Mouse (Mus musculus) CH12.LX (cell line): ENCODE measurements around the gene Sfxn5. TPM values are rescaled to one million over a fixed set of nuclear protein-coding genes. Genes with fewer than 3 reads are reported as not detected.

Source experiments
- DNase-seq: peaks from one replicate; pipeline ENCODE4 v3.0.0-alpha.2; 2013; ENCODE audit errors: extremely low read depth
- H3K27ac ChIP-seq: 2 replicates; pipeline ENCODE4 v1.5.1; 2012; ENCODE audit warnings: low read depth, mild to moderate bottlenecking, control low read depth, moderate library complexity; ENCODE audit not compliant: insufficient read depth
- H3K27me3 ChIP-seq: replicated peaks from 2 replicates; pipeline ENCODE3; 2012; ENCODE audit warnings: inconsistent platforms
- H3K36me3 ChIP-seq, 2 experiments: replicated peaks in 1 of 2; 2 replicates each; pipeline versions ENCODE3 to v1.6.1; 2012; ENCODE audit warnings: inconsistent platforms in 1 of 2, low read length in 1 of 2, mild to moderate bottlenecking in 1 of 2, mixed read lengths in 1 of 2, moderate library complexity in 1 of 2; ENCODE audit not compliant: control insufficient read depth in 1 of 2, insufficient read depth in 1 of 2
- H3K4me1 ChIP-seq, 2 experiments: 2 replicates each; pipeline ENCODE4 v1.6.1; 2012; ENCODE audit warnings: inconsistent platforms in 1 of 2, moderate library complexity in 1 of 2; ENCODE audit not compliant: insufficient read depth in 2 of 2, control insufficient read depth in 1 of 2
- H3K4me2 ChIP-seq: 2 replicates; pipeline ENCODE4 v1.6.1; 2012; ENCODE audit warnings: low read depth, mild to moderate bottlenecking, control low read depth; ENCODE audit not compliant: poor library complexity, insufficient read depth, severe bottlenecking
- H3K4me3 ChIP-seq, 3 experiments: fragments of 150-350 bp in 1 of 3; sonication (generic) in 1 of 3; replicated peaks in 1 of 3; 2 replicates each; pipeline versions ENCODE3 to v1.5.1; 2011 to 2012; ENCODE audit warnings: low read depth in 2 of 3, low read length in 2 of 3, mild to moderate bottlenecking in 2 of 3, moderate library complexity in 2 of 3, control low read depth in 1 of 3, improper control_type of control experiment in 1 of 3, inconsistent platforms in 1 of 3, mixed read lengths in 1 of 3; ENCODE audit not compliant: poor library complexity in 1 of 3
- H3K79me2 ChIP-seq: replicated peaks from 2 replicates; pipeline ENCODE4 v1.6.1; 2012; ENCODE audit warnings: mild to moderate bottlenecking, moderate library complexity; ENCODE audit not compliant: control insufficient read depth, poor library complexity, insufficient read depth, severe bottlenecking; ENCODE audit errors: extremely low read depth
- H3K9ac ChIP-seq: 2 replicates; pipeline ENCODE4 v1.6.1; 2012; ENCODE audit warnings: low read depth, mild to moderate bottlenecking, control low read depth, moderate library complexity; ENCODE audit not compliant: insufficient read depth
- H3K9me3 ChIP-seq: replicated peaks from 2 replicates; pipeline ENCODE3; 2012; ENCODE audit warnings: low read length, inconsistent platforms, mixed read lengths
- BHLHE40 ChIP-seq: IDR thresholded peaks from 2 replicates; pipeline ENCODE4 v1.6.1; 2011; ENCODE audit warnings: mild to moderate bottlenecking, low read depth, low read length, improper control_type of control experiment
- CHD1 ChIP-seq: IDR thresholded peaks from 2 replicates; pipeline ENCODE4 v1.6.1; 2012; ENCODE audit warnings: low read depth, low read length, improper control_type of control experiment, inconsistent platforms
- CHD2 ChIP-seq: IDR thresholded peaks from 2 replicates; pipeline ENCODE4 v1.6.1; 2011; ENCODE audit warnings: low read length, improper control_type of control experiment
- CTCF ChIP-seq, 2 experiments: IDR thresholded peaks in 1 of 2; conservative IDR thresholded peaks in 1 of 2; 2 replicates each; pipeline ENCODE4 v1.5.1; 2011 to 2012; ENCODE audit warnings: low read depth in 2 of 2, low read length in 2 of 2, improper control_type of control experiment in 1 of 2, inconsistent platforms in 1 of 2, mild to moderate bottlenecking in 1 of 2, moderate library complexity in 1 of 2
- E2F4 ChIP-seq: IDR thresholded peaks from 2 replicates; pipeline ENCODE4 v1.6.1; 2011; ENCODE audit warnings: low read depth, low read length, improper control_type of control experiment; ENCODE audit not compliant: insufficient replicate concordance
- ETS1 ChIP-seq: conservative IDR thresholded peaks from 2 replicates; pipeline ENCODE4 v1.6.1; 2012; ENCODE audit warnings: low read depth, mild to moderate bottlenecking, inconsistent platforms, low read length, improper control_type of control experiment, moderate library complexity
- GABPA ChIP-seq: IDR thresholded peaks from 2 replicates; pipeline ENCODE4 v1.6.1; 2012; ENCODE audit warnings: low read depth, low read length, improper control_type of control experiment, inconsistent platforms; ENCODE audit not compliant: insufficient replicate concordance
- IRF4 ChIP-seq: IDR thresholded peaks from 2 replicates; pipeline ENCODE4 v1.6.1; 2014; ENCODE audit warnings: low read depth, mild to moderate bottlenecking, inconsistent platforms, low read length, improper control_type of control experiment
- JUN ChIP-seq: IDR thresholded peaks from 2 replicates; pipeline ENCODE4 v1.6.1; 2011; ENCODE audit warnings: low read depth, mild to moderate bottlenecking, low read length, improper control_type of control experiment, moderate library complexity; ENCODE audit not compliant: insufficient read depth
- JUND ChIP-seq: conservative IDR thresholded peaks from 2 replicates; pipeline ENCODE4 v1.6.1; 2011; ENCODE audit warnings: low read depth, low read length, improper control_type of control experiment
- KAT2A ChIP-seq: IDR thresholded peaks from 2 replicates; pipeline ENCODE4 v1.6.1; 2012; ENCODE audit warnings: low read length, improper control_type of control experiment, inconsistent platforms; ENCODE audit not compliant: insufficient replicate concordance
- MAX ChIP-seq: IDR thresholded peaks from 2 replicates; pipeline ENCODE4 v1.6.1; 2011; ENCODE audit warnings: low read length, improper control_type of control experiment
- MAZ ChIP-seq: IDR thresholded peaks from 2 replicates; pipeline ENCODE4 v1.6.1; 2012; ENCODE audit warnings: low read depth, mild to moderate bottlenecking, inconsistent platforms, low read length, improper control_type of control experiment, moderate library complexity
- MEF2A ChIP-seq: IDR thresholded peaks from 2 replicates; pipeline ENCODE4 v1.6.1; 2014; ENCODE audit warnings: low read depth, mild to moderate bottlenecking, inconsistent platforms, low read length, improper control_type of control experiment, borderline replicate concordance
- MXI1 ChIP-seq: IDR thresholded peaks from 2 replicates; pipeline ENCODE4 v1.6.1; 2011; ENCODE audit warnings: mild to moderate bottlenecking, low read depth, low read length, improper control_type of control experiment
- MYC ChIP-seq: IDR thresholded peaks from 2 replicates; pipeline ENCODE4 v1.6.1; 2011; ENCODE audit warnings: low read depth, mild to moderate bottlenecking, improper control_type of control experiment, low read length
- NELFE ChIP-seq: IDR thresholded peaks from 2 replicates; pipeline ENCODE4 v1.6.1; 2011; ENCODE audit warnings: low read depth, low read length, improper control_type of control experiment
- PAX5 ChIP-seq: IDR thresholded peaks from 2 replicates; pipeline ENCODE4 v1.6.1; 2012; ENCODE audit warnings: low read length, inconsistent platforms, mixed read lengths
- POLR2A ChIP-seq: IDR thresholded peaks from 2 replicates; pipeline ENCODE4 v1.6.1; 2011; ENCODE audit warnings: low read depth, mild to moderate bottlenecking, improper control_type of control experiment, low read length
- RCOR1 ChIP-seq: conservative IDR thresholded peaks from 2 replicates; pipeline ENCODE4 v1.6.1; 2012; ENCODE audit warnings: low read depth, mild to moderate bottlenecking, inconsistent platforms, low read length, improper control_type of control experiment
- SIN3A ChIP-seq: IDR thresholded peaks from 2 replicates; pipeline ENCODE4 v1.6.1; 2012; ENCODE audit warnings: low read length, improper control_type of control experiment, inconsistent platforms
- TBP ChIP-seq: conservative IDR thresholded peaks from 2 replicates; pipeline ENCODE4 v1.6.1; 2011; ENCODE audit warnings: low read depth, low read length, improper control_type of control experiment
- TCF12 ChIP-seq: IDR thresholded peaks from 2 replicates; pipeline ENCODE4 v1.6.1; 2014; ENCODE audit warnings: low read depth, mild to moderate bottlenecking, inconsistent platforms, low read length, improper control_type of control experiment
- USF1 ChIP-seq: IDR thresholded peaks from 2 replicates; pipeline ENCODE4 v1.6.1; 2014; ENCODE audit warnings: low read depth, mild to moderate bottlenecking, inconsistent platforms, low read length, improper control_type of control experiment
- ZC3H11A ChIP-seq: IDR thresholded peaks from 2 replicates; pipeline ENCODE4 v1.6.1; 2012; ENCODE audit warnings: low read depth, mild to moderate bottlenecking, inconsistent platforms, low read length, improper control_type of control experiment
- dilution Hi-C: fragments of 300-500 bp; cut with MboI; formaldehyde crosslinking; loops from 2 replicates; pipeline ENCODE4 v1.14.3; 2020; ENCODE audit warnings: low sequenced_read_pairs; ENCODE audit not compliant: extremely low pct_unique_long_range_greater_than_20kb, extremely low pct_ligation_motif_present
- in situ Hi-C: fragments of 300-500 bp; cut with MboI; formaldehyde crosslinking; loops from 3 replicates; pipeline ENCODE4 v1.14.3; 2019; ENCODE audit warnings: low sequenced_read_pairs, low pct_ligation_motif_present, low pct_unique_long_range_greater_than_20kb, mixed read lengths
- polyA plus RNA-seq: library from polyadenylated mRNA; unstranded; fragments of >175 nt; gene quantifications from 2 replicates; pipeline ENCODE4 v1.2.1, GENCODE M21; 2012; ENCODE audit warnings: low read depth; ENCODE audit not compliant: insufficient read length
- total RNA-seq, 2 experiments: library from RNA; depleted of rRNA; stranded (reverse); fragments of 300-350 nt in 1 of 2; fragments of >200 nt in 1 of 2; gene quantifications; 2 replicates each; pipeline ENCODE4 v1.2.3; 2012 to 2014

Sfxn5 gene
- total and polyA plus RNA-seq, 3 experiments, result 0.55 to 0.93 (median 0.66) TPM

DNA sequence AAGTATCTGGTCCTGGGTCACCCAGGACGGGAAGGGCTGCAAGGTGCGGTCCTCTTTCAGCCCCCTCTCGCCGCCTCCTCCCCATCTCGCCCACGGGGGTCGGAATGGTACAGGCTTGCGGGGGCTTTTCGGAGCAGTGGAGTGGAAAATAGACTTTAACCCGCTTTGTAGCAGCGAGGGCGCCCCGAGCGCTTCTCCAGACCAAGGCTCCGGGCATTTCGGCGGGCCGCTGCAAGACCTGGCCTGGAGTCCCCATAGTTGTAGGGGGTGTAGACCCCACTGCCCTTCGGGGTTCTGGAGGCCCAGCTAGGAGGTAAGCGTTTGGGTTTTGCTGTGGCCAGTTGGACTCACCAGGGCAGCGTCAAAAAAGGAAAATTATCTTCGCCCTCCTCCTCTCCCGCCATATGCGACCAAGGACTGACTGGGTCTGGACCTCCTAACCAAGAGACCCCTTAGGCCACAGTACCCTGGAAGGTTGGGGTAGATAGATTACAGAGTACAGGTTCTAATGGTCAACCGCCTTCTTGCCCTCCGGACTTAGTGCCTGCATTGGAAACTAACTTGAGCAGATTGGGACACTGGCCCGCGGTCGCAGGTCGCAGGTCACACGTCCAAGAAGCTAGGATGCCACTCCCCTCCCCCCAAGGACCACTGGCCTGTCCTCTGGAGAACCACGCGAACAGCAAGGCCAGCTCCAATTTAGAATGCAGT lies 147.0 kb downstream of the Sfxn5 start:
- peaks cover 50% of the 10 kb centered on the region for H3K27me3 ChIP-seq
- in situ Hi-C loops, result no loop called here
- H3K27ac ChIP-seq, result no peak overlapping the region
- H3K4me3 ChIP-seq, result no peak overlapping the region
- H3K9ac ChIP-seq, result no peak overlapping the region
- no peaks in the 10 kb centered on the region for H3K4me1 ChIP-seq
- no peak for DNase-seq
- dilution Hi-C loops, result no loop called here
- no peak overlapping the region for H3K4me2 ChIP-seq
- no peaks in the 10 kb centered on the region for H3K79me2 ChIP-seq
- H3K9me3 ChIP-seq, result peaks cover 27% of the 10 kb centered on the region
- H3K36me3 ChIP-seq, result no peaks in the 10 kb centered on the region
- TF ChIP-seq GABPA (no peak), KAT2A (no peak), MAZ (no peak), USF1 (no peak), CHD1 (no peak), BHLHE40 (no peak), CTCF (conservative IDR thresholded peaks at IDR 0.05 in 1 of 2, IDR thresholded peaks at IDR 0.05 in 1 of 2; ENCODE audit: low read depth in 2 of 2, low read length in 2 of 2) (no peak), E2F4 (no peak), RCOR1 (no peak), JUN (no peak), TCF12 (no peak), TBP (no peak), CHD2 (no peak), MYC (no peak), SIN3A (no peak), JUND (no peak), MXI1 (no peak), ZC3H11A (no peak)
- TF ChIP-seq, all 38 proteins: peak for 0

DNA sequence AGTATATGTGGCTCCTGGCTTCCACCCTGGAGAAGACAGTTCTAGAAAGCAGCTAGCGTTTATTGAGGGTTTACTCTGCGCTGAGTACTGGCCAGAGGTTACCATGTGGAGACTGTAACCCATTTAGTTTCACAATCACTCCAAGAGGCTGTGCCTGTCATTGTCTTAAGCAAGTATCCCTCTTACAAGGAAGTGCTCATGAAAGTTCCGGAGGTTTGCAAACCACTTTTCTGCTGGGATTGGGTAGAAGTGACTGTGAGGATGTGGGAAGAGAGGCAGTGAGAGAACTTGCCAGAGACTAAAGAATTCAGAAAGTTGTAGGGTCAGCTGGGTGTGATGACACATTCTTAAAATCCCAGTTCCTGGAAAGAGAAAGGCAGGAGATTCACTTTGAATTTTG lies 149.3 kb downstream of the Sfxn5 start:
- H3K36me3 ChIP-seq, result no peaks in the 10 kb centered on the region
- TF ChIP-seq JUND (no peak), CHD2 (no peak), TCF12 (no peak), IRF4 (no peak), MAX (no peak), RCOR1 (no peak), ZC3H11A (no peak), E2F4 (no peak), POLR2A (no peak), MEF2A (no peak), ETS1 (no peak), PAX5 (no peak), TBP (no peak), KAT2A (no peak), NELFE (no peak), GABPA (no peak), CHD1 (no peak)
- peaks cover 53% of the 10 kb centered on the region for H3K27me3 ChIP-seq
- H3K79me2 ChIP-seq, result no peaks in the 10 kb centered on the region
- H3K4me2 ChIP-seq, result no peak overlapping the region
- no peak overlapping the region for H3K27ac ChIP-seq
- H3K4me1 ChIP-seq, result no peaks in the 10 kb centered on the region
- DNase-seq, result no peak
- dilution Hi-C loops, result no loop called here
- no peak overlapping the region for H3K4me3 ChIP-seq
- in situ Hi-C loops, result no loop called here
- peaks cover 19% of the 10 kb centered on the region for H3K9me3 ChIP-seq
- H3K9ac ChIP-seq, result no peak overlapping the region
